Mouse (Mus musculus): Measurements from ENCODE around the gene Cfap300.

GRCm38 (mm10) chr9:7971993-7972392, 70.6 kb downstream of the Cfap300 start:
- TF ChIP-seq POLR2A (IDR thresholded peaks at IDR 0.05; ENCODE audit: extremely low read depth, insufficient read depth, low read length): no peak
- TF ChIP-seq CTCF (IDR thresholded peaks at IDR 0.05; ENCODE audit: extremely low read depth, insufficient read depth, low read length): no peak

All from cortical plate, adult 2 months (tissue).